Mouse (Mus musculus): Measurements from ENCODE around the gene Drc3.

Drc3 gene

DNA sequence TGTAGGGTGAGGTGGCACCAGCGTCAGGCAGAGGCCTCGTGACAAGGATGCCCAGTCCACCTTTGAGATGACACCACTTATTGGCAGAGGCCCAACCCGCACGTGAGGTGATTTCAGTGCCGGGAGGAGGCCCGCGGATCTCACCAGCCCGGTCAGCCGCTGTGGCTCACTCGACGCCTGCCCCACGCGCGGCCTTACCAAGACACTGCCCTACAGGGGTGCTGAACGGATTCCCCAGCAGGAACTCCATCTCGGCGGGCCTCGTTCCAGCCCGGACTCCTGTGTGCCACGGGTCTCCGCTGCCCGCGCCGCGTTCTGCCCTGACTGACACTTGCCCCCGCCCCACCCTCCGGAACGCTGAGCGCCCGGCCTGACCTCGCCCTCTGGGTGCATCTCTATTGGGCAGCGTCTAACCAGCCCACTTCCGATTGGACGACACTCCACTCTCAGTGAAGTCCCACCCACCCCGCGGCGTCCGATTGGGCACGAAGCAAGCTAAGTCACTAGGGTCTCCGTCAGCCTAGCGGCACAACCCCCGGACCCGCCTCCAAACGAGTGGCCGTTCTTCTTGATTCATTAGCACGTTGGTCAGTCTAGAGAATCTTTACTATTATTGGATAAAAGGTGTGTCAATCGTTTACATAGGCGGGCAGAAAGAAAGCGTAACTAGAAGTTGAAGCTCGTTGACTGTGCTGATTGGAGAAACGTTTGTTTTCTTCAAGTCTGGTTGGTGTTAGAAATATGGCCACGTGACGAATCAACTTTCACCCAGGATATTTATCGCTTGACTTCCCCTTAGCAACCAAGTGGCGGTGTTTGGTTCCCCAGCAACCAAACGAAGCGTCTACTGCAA is at the start of gene Drc3, which contains the start of gene Tom1l2:
Gene Drc3, plus strand, starts transcription at position 771 of the 853 bp plus-strand sequence.
Gene Tom1l2, minus strand, starts transcription at position 347 of the 853 bp plus-strand sequence.
- in situ Hi-C loops (cut with MboI; ENCODE audit: unreplicated experiment in 2 of 2) = no loop called here

DNA sequence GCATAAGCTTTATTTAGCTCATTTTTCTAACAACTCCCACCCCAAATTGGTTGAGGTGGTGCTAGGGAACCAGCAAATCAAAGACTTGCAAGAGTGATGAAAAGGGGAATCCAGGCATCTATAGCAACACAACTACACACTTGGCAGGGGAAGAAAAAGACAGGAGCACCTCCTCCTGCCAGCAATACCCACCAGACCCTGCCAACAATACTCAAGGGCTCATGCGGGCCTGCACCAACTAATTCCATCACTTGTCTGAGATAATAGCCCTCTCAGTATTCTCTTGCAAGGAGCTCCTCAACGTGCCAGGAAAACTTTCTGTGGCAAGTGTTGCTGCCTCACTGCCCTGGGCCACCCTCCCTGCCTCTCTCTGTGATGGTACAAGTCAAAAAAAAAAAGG is 49.6 kb upstream of the Drc3 start:
- in situ Hi-C loops (cut with MboI; ENCODE audit: unreplicated experiment in 2 of 2) = loop anchor here in 1 of 2 experiments (5.0 kb wide), 1 partner anchor 106 kb away; no protein-coding TSS in a partner anchor

DNA sequence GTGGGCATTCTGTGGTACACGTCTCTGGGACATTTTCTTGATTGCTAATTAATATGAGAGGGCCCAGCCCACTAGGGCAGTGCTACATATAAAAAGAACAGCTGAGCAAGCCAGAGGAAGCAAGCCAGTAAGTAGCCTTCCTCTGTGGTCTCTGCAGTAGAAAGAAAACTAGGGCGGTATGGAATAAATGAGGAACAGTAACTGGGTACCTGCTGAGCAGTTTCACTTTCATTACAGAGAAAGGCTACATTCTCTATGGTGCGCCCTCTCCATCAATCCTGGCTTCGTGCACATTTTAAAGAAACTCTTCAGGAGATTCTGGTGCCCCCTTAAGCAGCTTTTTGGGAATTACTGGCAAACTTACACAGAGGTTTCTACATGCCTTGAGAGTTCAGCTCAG is 47.5 kb upstream of the Drc3 start:
- in situ Hi-C loops (cut with MboI; ENCODE audit: unreplicated experiment in 2 of 2) = no loop called here

DNA sequence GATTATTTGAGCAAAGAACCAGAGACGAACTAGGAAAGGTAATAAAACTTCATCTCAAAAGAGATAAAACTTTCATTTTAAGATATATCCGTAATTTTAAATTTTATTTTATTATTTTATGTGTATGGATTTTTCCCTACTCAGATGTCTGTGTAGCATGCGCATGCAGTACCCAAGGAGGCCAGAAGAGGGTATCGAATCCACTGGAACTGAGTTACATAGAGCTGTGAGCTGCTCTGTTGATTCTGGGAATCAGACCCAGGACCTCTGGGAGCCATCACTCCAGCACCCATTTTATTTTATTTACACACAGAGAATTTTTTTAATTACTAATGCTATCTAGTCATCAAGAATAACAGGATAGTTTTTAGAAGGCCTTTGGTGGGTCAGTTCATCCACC is 46.3 kb upstream of the Drc3 start:
- in situ Hi-C loops (cut with MboI; ENCODE audit: unreplicated experiment in 2 of 2) = no loop called here

DNA sequence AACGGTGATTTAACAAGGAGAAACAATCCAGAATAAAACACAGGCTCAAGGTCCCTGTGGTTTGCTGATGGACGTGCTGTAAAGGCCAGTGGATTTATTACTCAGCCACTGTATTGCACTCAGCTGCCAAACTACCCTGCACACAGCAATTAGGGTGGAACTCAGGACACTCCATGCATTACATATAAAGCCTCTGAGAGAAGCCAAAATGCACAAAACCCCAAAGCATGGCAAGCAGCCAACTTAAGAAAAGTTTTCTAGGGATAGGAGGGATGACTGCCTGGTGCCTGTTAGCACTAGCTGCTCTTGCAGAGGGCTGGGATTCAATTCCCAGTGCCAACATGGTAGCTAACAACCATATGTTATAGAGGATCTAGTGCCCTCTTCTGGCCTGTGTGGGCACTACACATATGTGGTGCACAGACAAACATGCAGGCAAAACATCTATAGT is 45.7 kb upstream of the Drc3 start:
- in situ Hi-C loops (cut with MboI; ENCODE audit: unreplicated experiment in 2 of 2) = no loop called here

GRCm38 (mm10) chr11:60308061-60308460 is 45.1 kb upstream of the Drc3 start:
- in situ Hi-C loops (cut with MboI; ENCODE audit: unreplicated experiment in 2 of 2) = no loop called here

DNA sequence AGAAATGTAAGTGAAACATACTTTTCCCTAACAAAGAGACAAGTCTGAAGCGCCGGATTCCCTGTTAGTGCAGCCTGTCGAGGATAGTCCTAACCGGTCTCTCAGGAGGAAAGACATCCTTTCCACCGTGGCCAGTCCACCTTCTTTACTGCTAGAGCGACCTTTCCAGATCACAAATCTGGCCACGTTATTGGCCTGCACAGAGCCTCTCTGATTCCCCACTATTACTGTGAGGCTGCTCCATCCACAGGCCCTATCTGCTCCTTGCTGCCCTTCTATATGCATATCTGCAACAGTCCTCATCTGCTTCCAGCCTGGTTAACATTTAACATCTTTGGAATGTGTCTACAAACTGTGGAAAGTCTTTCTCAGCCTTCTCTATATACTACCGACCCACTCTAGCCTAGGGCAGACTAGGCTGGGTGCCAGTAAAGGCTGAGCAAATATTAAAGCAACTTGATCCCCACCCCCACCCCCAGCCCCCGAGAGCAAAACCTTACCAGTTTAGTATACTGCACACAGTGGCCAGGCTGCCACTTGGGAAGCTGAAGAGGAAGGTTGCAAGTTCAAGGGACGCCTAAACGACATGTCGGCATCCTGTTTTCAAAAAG is 44.5 kb upstream of the Drc3 start:
- in situ Hi-C loops (cut with MboI; ENCODE audit: unreplicated experiment in 2 of 2) = no loop called here

- in situ Hi-C loops (cut with MboI; ENCODE audit: unreplicated experiment in 2 of 2) = loop anchor here in 1 of 2 experiments (10.0 kb wide), 1 partner anchor 85 kb away; no protein-coding TSS in a partner anchor
Measured at GRCm38 (mm10) chr11:60309875-60310274, 43.3 kb upstream of the Drc3 start.

DNA sequence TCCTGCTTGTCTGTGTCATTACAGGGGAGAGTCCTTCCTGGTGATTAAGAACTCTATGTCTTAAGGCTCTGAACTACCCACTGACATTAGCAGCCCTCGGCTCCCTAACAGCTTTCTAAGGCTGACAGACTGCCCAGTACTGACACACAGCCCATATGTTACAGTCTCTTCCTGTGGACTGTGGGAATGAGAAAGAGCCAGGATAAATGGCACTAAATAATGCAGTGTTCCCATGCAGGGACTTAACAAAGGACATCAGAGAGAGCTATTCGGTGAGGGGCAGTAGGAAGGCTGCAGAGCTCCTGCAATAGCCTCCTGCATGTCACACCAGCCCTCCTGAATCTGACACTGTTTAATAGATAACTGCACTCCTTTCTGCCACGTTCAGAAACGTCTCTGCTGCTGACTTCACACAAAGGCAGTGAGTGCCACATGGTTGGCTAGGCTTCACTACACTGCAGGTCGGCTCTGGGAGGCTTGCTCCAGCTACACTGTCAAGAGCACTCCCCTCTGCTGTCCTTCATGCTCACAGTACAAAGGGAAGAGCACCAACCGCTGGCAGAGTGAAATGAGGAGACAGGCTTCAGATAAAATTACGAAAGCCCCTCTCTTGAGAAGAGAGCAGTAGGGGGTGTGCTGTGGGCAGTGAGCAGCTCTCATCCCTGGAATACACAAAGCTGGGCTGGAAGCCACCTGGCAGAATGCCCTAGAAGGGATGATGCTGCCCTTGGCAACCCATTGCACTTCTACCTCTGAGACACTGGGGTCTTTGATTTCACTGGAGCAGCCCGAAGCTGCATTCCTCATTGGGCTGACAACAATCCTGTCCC is 41.9 kb upstream of the Drc3 start:
- in situ Hi-C loops (cut with MboI; ENCODE audit: unreplicated experiment in 2 of 2) = loop anchor here in 1 of 2 experiments (10.0 kb wide), 1 partner anchor 84 kb away; no protein-coding TSS in a partner anchor

DNA sequence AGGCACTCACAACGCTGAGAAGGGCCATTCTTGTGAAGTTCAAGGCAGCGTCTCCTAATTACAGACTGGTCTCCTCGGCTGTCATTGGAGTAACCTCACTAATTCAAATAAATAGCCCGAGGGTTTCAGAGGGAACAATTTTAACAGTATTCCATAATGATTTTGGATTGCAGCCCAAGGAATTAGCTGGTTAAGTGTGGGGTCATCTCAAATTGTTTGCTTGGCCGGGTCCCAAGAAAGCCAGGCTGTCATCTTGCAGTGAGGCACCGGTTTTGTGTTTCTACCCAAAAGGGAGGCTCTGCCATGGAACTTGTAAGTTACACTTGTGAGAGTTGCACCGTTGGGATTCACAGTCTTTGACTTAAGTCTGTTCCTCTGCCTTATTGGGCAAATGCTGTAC is 36.9 kb upstream of the Drc3 start:
- in situ Hi-C loops (cut with MboI; ENCODE audit: unreplicated experiment in 2 of 2) = loop anchor here in 1 of 2 experiments (10.0 kb wide), 1 partner anchor 79 kb away; no protein-coding TSS in a partner anchor

DNA sequence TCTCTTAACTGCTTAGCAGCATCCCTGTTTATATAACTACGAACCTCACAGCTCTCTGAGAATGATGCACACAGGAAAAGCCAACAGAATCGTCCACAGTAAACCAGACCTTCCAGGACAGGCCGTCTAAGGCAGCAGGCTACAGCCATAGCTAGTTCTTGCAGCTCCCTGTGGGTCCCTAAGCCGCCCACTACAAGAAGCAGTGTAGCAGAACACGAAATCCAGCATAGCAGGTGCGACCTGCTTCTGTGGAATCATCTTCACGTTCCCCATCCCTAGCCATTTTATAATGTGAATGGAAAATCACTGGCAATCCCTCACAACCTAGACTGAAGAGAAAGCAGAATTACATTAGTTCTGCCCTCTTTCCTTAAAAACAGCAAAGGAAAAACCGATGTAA is 36.2 kb upstream of the Drc3 start:
- in situ Hi-C loops (cut with MboI; ENCODE audit: unreplicated experiment in 2 of 2) = loop anchor here in 1 of 2 experiments (10.0 kb wide), 1 partner anchor 78 kb away; no protein-coding TSS in a partner anchor

- in situ Hi-C loops (cut with MboI; ENCODE audit: unreplicated experiment in 2 of 2) = loop anchor here in 1 of 2 experiments (10.0 kb wide), 1 partner anchor 77 kb away; no protein-coding TSS in a partner anchor
Measured at GRCm38 (mm10) chr11:60317376-60318102, 35.6 kb upstream of the Drc3 start.

DNA sequence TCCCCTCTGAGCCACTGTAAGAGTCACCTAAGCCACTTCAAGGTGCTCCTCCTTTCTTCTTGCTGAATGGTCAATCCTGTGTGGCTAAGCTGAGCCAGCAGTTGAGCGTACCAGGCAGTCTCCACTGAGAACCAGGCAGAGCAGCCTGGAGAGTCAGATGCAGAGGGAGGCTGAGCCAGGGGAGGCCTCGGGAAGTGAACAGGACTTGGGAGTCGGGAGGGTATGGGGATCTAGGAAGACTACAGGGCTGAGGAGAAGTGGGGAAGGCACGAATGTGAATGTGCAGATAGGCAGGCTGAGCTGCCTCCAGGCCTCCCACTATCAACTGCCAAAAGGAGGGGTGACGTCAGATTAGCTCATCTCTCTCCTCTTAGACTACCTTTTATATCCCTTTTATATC is 34.4 kb upstream of the Drc3 start:
- in situ Hi-C loops (cut with MboI; ENCODE audit: unreplicated experiment in 2 of 2) = loop anchor here in 1 of 2 experiments (10.0 kb wide), 1 partner anchor 76 kb away; no protein-coding TSS in a partner anchor

DNA sequence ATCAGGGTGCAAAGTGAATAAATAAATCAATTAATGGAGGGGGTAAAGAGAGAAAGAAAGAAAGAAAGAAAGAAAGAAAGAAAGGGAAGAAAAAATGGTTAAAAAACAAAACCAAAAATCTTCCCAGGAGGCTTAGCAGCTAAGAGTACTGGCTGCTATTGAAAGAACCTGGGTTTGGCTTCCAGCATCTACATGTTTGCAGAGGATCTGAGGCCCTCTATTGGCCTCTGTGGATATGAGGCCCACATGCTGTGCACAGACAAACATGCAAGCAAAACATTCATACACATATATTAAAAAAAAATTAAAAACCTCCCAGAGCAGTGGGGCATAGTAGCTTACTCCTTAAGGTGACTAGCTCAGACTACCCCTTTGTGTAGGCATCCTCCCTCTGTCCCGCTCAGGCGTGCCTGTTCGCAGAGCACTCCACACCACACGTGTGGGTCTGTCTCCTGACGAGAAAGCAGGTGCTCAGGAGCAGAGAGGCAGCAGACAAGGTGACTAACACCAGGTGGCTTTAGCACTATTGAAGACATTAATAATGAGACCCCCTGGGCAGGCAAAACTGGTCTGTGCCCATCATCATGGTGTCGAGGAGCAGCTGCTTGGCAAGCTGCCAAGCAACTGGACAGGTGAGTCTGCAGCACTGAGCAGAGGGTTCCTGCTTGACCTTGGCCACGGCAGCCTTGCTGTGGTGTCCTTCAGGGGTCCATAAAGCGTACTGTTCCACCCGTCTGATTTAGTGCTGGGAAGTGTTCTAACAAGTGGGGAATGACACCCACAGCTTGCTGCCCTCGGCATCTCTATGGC is 33.7 kb upstream of the Drc3 start:
- in situ Hi-C loops (cut with MboI; ENCODE audit: unreplicated experiment in 2 of 2) = loop anchor here in 1 of 2 experiments (10.0 kb wide), 1 partner anchor 75 kb away; no protein-coding TSS in a partner anchor

DNA sequence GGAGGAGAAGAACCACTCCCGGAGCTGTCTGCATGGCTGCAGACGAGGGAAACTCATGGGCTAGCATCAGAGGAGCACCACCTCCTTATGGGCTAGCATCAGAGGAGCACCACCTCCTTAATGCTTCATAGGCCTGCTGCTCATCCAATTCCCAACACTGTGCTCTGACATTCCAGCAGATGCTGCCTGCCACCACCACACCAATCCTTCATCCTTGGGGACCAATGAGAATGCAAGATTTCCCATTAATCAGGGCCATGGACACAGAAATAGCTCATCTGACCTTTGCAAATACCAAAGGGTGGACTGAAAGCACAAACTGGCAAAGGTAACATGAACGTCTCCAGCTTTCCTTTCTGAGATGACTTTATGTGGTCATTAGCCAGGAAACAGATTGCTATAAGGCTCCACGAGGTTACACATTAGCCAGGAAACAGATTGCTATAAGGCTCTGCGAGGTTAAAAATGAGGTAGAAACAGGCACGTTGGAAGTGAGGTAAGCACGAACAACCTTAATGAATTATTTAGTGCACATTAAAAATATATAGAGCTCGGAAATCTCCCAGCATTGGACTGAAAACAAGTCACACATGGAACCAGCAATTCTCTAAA is 32.6 kb upstream of the Drc3 start:
- in situ Hi-C loops (cut with MboI; ENCODE audit: unreplicated experiment in 2 of 2) = no loop called here

DNA sequence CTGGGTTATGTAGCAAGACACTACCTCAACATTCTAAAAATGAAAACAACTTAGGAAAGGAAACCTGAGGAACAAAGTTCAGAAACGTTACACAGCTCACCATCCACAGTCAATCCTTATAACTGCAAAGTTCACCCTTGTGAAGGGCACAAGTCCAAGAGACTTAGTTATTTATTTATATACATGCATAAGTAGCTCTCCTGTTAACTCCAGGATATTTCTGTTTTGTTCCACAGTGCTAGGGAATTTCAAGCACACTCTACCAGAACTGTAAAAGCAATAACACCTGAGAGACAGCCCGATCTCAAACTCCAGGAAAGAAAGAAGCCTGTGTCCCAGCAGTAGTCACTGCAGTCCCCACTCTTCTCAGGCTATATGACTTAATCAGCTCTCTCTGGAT is 31.7 kb upstream of the Drc3 start:
- in situ Hi-C loops (cut with MboI; ENCODE audit: unreplicated experiment in 2 of 2) = no loop called here

- in situ Hi-C loops (cut with MboI; ENCODE audit: unreplicated experiment in 2 of 2) = no loop called here
Measured at GRCm38 (mm10) chr11:60323731-60324130, 29.4 kb upstream of the Drc3 start.

DNA sequence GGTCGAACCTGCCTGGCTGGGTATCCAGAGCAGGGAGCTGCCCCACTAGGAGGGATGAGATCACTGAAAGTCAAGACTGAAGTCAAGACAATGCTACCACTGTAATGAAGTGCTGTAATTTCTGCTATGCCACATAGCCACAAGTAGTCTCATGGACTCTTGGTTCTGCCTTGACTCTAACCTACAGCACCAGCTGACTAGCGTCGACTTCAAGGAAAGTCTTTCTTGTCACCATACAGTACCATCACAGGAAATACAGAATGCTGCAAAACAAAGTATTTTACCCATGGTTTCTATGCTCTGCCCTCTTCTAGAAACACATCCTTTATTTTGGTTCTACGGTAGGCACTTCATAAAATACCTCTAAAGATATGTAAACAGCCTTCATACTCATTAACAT is 22.6 kb upstream of the Drc3 start:
- in situ Hi-C loops (cut with MboI; ENCODE audit: unreplicated experiment in 2 of 2) = no loop called here

Data from v-Abl transformed pro-B cells (cell line).